Mouse (Mus musculus): Measurements from ENCODE around the gene Uchl1. TPM values are rescaled to one million over a fixed set of nuclear protein-coding genes. Genes with fewer than 3 reads are reported as not detected.

The Uchl1 gene
- 100 to 1,000 TPM; 825 to 952 TPM for total RNA-seq (2021)

DNA sequence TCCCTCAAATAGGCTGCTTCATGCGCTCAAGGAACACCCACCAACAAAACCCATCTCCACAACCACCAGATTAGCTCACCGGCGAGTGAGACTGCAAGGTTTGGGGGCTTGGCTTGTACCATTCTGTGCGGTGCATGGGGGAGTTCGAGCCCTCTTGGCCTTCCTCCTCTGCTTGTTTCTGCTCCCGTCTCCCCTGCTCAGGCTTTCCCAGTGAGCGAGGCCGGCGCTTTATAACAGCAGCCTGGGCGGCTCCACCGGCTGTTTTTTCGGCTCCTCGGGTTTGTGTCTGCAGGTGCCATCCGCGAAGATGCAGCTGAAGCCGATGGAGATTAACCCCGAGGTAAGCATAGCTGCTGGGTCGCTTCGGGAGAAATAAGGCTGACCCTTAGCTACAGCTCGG lies at the start of gene Uchl1:
Gene Uchl1, plus strand, starts transcription at position 109 of the 400 bp plus-strand sequence.
- DNase-seq = peak; percentile 92 to 93

DNA sequence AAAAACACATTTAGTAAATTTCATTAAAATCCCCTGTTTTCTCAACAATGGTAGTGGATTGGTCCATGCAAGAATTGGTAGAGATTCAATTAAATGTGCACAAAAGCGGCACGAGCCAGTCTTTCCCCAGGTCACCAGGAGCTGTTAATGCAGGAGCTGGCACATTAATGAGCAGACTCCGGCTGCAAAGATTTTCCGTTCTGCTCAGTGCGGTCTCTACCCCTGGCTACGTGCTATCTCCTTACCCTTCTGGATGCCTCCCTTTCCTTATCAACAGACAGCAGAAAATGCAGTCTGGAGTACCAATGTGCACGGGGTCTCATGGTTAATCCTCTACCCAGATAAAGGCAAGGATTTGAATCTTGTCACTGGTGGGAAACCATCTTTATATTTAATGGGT lies 48.1 kb upstream of the Uchl1 start:
- no peak for DNase-seq

DNA sequence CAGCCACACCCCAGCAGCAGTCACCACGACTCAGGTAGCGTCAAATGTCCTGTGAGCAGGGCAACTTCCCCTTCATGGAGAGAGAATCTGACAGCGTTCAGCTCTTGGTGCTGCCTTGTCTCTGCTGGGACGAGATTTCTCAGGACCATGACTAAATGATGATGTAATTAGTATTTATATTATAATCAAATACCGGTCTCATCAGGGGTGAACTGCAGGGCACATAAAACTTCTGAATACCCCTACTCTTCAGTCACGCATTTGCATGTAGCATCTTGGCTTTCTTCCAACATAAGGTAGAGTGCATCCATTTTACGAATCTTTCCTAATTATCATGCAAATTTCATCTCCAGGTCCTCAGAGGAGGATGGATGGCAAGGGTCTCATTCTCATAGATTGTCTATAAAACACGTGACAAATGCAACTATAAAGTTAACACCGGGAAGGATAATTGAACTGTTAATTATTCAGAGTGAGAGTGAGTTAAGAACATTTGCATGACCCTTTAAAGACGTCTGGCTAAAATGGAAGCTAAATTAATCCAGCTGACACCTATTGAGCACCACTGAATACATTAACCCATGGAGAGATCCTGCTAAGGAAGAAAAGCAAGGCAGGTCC lies 40.3 kb upstream of the Uchl1 start:
- no peak for DNase-seq

DNA sequence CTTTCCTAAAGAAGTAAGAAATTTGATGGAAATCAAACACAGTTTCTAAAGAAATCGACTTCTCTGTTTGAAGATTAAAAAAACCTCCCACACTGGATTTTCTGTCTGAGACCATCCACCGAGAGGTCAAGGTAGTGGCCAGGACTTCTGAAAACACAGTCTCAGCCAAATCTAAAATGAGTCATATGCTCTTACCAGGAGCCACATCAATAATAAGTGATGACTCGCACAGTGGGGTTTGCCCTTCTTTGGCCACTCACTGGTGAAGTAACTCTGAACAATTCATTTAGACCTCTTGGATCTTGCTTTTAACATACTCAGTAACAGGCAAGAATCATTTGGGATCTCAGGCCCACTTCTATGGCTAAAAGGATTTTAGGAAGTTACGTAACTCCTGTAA lies 33.7 kb upstream of the Uchl1 start:
- DNase-seq = no peak

DNA sequence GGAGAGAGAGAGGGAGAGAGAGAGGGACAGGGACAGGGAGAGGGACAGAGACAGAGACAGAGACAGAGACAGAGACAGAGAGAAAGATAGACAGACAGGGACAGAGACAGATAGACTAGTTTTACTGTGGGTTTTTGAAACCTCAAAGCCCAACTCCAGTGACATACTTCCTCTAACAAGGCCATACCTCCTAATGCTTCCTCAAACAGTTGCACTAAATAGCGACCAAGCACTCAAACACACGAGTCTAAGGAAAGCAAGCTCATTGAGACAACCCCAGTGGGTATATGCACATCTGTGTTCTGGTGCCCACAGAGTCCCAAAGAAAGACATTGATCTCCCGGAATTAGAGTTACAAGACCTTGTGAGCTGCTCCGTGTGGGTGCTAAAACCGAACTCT lies 32.6 kb upstream of the Uchl1 start:
- no peak for DNase-seq

DNA sequence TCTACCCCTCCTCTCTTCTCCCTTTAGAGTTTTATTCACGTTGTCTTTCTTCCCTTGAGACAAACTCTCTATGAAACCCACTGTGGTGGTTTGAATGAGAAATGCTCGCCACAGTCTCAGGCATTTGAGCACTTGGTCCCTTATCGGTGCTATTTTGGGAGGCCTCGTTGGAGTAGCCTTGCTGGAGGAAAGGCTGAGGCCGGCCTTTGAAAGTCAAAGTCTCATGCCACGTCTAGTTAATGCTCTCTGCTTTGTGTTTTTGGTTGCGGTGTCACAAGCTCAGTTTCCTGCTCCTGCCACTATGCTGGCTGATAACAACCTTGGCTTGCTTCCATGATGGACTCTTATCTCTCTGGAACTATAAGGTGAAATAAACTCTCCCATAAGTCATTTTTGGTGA lies 28.4 kb upstream of the Uchl1 start:
- DNase-seq = no peak

DNA sequence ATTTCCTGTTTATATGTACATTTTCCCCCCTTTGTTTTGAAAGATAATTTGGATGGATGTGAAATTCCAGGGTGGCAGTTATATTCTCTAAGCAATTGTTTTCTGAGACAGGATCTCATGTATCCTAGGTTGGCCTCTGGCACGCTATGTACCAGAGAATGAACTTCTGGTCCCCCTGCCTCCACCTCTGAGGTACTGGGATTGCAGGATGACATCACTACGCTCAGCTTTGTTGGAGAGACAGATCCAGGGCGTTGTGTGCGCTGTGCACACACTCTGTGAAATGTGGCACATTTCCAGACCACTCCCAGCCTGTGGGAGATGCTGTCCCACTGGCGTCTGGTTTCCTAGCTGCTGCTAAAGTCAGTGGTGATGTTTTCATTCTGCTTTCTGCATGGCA lies 21.7 kb upstream of the Uchl1 start:
- DNase-seq = peak; percentile 15 to 31

DNA sequence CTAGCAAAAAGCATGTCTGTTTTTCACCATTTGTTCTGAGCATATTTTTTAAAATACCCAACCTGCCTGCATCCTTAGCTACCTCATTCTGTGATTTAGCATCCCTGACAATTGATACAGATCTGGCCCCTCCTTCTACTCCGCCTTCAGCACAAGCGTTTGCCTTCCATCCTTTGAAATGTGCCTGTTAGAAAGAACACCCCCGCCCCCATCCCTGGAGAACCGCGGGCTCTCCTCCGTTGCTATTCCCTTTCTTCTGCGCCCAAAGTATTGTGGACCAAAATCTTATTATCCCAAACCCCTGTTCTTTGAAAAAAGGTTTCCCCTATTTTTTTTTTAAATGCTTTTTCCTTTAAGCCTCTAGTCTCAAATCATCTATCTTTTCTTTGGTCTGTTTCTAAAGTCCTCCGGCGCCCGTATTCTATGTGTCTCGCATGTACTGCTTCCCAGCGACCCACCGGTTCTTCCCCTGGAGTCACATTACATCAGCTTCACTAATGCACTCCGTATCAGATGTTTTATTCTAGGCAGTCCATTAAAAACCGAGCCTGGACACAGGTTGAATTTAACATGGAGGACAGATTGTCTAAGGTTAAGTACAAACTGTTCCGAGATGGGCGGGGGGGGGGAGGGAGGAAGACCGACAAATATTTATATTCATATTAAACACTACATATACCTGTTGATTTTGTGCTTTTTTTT lies 551 bp upstream of the Uchl1 start:
- DNase-seq = peak; percentile 36 to 51

DNA sequence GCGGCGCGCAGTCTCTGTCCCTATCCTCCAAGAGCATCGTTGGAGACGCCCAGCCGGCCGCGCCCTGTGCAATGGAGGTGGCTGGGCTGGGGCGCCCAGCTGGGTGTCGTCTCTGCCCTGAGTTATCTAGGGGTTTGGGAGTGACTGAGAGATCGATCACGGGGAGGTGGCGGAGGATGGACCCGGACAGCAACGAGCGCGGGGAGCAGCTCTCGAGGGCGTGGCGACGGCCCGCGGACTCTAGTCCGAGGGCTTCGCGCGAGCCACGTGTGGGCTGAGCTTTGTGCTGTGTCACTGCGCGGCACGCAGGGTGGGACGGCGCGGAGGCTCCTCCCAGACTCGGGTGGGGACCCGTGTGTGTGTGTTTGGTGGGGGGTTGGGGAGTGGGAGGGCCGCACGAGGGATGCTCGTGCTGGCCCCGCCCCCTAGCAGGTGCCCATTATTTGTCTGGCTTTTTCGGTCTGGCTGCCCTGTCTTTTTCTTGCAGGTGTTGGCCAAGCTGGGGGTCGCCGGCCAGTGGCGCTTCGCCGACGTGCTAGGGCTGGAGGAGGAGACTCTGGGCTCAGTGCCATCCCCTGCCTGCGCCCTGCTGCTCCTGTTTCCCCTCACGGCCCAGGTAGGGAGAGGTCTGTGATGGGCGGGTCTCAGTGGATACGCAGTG lies 696 bp downstream of the Uchl1 start:
- DNase-seq = peak; percentile 75

DNA sequence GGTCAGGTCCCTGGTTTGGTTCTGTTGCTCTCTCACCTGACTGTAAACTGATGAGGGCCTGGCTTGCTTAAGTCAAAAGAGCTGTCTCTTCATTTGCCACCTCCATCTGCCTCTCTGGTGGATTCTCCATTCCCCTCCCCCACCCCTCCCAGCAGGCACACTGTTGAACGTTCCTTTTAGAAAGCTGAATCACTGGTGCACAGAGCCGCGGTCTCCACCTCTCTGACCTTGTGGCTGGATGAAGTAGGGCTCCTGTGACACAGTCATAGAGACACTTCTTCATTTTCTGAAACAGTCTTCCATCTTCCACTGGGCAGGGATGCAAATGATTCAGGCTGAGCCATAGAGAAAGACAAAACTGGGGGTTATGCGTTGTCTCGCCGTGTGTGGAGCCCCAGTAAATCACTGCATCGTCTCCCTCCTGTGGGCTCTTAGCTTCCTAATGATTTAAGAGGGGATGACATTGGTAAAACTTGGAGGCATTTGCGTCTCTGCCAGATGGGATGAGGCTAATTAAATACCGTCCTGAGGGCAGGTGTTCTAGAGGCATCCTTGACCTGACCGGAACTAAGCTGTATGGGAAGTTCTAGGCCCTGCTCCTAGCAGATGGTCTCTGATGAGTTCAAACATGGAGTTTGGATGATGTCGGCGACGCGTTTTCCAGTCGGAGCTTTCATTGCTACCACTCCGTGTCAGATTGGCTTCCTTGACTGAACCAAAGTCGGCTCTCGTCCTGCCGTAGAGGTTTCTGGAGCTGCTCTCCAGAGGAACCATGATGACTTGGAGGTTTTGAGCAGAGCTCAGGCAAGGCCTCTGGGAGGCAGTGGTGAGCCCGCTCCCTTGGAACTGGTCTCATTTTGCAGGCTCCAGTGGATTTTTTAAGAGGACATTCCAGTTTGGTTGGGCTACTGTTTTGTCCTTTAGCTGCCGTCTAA lies 1.8 kb downstream of the Uchl1 start:
- peak; percentile 16 to 33 for DNase-seq

DNA sequence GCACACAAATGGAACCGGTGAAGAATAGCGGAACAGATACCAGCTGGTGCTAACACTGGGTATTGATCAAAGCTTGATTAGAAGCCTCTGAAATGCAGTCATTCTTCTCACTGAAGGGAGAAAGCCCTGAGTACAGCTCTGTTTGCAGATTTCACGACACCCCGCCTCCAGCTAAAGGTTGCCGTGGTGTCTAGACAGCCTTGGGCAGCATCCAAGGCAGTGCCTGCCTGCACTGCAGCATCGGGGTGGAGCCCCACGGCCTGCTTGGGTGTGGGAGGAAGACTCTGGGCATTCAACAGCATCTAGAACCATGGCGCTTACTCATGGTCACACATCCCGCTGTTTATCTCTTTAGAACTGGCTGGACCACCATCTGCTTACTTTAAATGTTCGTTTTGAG lies 3.3 kb downstream of the Uchl1 start:
- DNase-seq = peak; percentile 66 to 70

DNA sequence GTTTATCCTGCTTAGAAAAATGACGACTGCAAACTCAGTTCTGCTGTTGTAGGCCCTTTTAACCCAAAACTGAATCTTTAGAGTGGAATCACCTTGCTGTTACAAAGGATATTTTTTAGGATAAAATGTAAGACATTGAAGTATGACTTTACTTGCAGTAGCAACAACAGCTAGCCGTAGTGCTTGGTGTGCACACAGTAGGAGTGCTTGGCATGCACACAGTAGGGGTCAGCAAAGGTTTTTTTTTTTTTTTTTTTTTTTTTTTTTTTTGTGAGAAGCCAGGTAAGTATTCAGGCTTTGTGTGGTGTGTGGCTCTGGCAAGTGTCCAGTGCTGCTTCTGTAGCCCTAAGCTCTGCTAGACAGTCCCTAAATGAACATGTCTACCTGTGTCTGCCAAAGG lies 10.0 kb downstream of the Uchl1 start:
- no peak for DNase-seq

DNA sequence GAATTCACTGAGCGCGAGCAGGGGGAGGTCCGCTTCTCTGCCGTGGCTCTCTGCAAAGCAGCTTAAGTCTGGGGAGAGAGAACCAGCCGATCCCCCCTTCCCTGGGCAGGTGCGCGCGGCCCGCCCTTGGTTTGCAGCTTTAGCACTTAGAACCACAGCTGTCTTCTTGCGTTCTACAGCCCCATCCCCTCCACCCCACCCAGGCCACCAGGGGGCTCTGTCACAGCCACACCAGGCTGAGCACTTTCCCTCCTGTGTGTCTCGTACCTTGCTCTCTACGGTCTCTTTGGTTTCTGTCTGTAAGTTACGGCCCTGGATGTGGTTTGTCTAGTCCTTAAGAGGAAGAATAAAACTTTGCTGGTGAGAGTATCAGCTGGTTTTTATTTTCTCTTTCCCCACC lies 11.0 kb downstream of the Uchl1 start:
- no peak for DNase-seq

DNA sequence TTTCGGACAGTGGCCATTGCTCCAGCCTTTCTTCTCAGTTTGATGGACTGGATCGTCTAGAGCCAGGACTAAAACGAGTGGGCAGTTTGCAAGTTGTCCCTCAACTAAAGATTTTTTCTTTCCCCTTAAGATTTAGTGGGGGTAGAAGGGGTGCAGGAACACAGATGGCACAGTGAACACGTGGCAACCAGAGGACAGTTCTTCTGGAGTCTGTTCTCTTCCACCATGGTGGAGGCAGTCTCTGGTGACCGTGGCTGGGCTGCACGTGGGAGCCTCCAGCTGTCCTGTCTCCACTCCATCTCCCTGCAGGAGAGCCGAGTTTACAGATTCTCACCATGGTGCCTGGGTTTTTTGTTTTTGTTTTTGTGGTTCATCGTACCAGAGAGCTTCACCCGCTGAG lies 11.8 kb downstream of the Uchl1 start:
- no peak for DNase-seq

DNA sequence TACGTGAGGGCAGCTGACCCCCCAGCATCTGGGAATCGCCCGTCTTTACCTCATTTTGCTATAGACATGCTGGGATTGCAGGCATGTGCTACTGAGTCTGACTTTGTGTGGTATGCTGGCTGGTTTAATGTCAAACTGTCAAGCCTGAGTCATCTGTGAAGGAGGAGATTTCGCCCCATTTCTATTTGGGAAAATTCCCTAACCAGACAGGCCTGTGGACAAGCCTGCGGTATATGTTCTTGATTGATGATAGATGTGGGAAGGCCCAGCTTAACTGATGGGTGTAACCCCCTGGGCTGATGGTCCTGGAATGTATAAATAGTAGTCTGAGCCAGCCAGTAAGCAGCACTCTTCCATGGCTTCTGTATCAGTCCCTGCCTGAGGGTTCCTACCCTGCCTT lies 12.4 kb downstream of the Uchl1 start:
- no peak for DNase-seq

DNA sequence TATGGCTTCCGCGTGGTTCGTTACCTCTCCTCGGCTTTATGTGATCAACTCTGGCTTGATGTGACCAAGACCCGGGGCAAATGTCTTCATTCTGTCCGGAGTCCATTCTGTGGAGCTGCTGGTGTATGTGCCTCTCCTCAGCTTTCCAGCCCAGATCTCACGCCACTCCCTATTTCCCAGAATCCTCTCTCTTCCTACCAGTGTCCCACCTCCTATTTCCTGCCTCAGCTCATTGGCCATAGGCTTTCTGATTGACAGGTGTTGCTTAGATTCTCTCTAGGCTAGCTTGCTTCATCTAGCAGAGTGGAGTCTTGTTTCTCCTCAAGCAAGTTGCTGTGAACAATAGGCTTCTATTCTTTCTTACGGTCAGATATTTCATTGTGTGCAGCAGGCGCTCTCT lies 13.9 kb downstream of the Uchl1 start:
- no peak for DNase-seq

DNA sequence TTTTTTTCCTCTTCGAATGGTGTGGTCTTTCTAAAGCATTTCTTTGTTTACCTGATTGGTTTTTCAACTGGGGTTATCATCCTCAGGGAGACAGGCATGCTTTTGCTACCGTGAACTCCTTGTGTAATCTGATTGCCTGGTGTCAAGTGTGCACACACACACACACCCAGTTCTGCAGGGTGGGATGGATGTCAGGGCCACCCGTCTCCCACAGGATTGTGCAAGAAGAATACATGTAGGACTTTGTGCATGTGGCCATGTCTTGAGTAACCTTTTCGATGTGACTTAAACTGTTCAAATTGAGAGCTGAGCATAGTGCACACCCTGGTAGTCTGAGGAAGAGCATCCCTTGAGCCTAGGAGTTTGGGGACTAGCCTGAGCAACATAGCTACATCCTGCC lies 17.3 kb downstream of the Uchl1 start:
- DNase-seq = no peak

DNA sequence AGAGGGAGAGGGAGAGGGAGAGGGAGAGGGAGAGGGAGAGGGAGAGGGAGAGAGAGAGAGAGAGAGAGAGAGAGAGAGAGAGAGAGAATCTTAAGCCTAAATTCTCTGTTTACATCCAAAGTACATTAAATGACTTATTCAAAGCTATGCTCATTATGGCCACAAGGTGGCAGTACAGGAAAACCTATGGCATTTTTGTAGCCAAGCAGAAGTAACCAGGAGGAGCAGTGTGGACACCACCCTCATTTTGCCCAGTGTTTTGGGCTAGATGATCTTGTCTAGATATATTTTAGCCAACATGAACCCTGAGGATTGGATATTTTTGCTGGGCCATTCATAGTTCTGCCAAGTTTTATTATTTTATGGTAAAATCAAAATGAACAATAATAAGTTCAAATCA lies 21.2 kb downstream of the Uchl1 start:
- DNase-seq = peak in 1 of 2 experiments; percentile 21

DNA sequence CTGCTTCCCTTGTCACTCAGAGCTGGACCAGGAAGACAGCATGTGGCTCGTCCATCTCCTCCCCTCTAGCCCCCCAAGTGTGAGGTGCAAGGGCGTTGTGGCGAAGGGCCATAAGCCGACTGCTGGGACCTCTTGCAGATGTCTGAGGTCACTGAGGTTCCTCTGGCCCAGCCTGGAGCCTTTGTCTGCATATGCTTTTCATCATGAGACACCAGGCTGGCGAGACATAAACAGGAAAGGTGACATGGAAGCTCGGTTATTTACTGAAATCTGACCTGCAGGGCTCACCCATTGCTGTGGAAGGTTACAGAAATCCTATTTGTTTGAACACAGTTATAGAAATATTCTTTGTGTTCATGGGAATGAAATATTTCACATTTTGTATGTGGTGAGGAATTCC lies 24.0 kb downstream of the Uchl1 start:
- no peak for DNase-seq

DNA sequence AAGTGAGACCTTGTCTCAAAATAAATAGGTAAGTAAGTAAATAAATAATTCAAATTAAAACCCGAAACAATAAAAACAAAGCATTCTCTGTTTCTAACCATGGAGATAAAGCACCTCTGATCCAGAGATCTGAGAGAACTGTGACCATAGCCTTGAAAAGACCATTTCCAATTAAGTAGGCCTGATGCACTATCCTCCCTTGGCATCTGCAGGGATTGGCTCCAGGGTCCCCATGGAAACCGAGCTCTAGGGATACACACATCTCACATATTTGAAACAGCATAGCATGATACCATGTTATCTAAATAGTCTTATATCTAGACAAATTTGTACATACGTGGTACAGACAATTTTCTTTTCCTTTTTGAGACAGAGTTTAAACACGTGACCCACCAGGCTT lies 26.1 kb downstream of the Uchl1 start:
- DNase-seq = no peak

DNA sequence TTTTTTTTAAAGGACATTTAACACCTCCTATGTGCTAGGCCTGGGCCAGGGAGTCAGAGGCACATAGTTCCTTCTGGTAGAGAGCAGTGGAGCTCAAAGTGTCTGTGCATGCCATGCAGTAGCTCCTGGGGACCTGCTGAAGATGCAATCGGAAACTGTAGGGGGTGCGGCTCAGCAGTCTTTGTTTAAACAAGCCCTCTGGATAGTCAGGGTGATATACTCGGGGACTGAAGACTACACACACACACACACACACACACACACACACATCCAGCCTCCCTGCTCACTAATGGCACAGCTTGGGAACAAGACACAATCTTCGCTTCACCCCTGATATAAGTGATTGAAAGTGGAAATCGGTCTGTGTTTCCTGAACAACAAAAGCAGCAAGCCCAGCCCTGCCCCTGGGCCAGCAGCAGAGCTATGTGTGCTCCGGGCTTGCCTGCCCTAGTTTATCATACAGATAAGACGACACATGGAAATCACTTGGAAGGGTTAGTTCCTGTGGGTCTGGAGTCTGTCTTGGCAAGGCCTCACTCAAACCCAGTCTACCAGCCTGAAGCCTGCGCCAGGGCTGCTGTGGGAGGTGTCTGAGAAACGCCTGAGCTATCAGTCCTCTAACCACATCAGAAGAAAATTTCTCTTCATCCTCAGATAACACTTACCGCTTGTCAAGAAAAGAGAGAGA lies 27.6 kb downstream of the Uchl1 start:
- DNase-seq = no peak

DNA sequence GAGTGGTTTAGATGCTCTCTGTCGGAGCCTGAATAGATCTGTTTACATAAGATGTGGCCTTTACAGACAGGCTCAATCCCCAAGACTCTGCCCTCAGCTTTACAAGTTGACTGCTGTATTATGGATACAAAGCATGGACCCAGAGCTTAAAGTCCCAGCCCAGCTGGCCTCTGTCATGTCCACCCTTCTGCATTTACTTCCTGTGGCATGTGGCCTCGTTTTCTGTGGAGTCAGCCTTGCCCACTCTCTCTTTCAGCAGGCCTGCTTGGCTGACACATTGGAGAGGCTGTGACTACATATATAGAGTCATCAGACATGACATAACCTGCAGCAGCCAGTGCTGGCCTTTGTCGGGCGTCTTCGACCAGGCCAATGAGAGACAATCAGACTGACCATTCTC lies 32.0 kb downstream of the Uchl1 start:
- DNase-seq = no peak

All from layer of hippocampus, postnatal 36 days (tissue).